Mouse (Mus musculus) heart, postnatal 0 days (tissue): Measurements from ENCODE around the gene Tenm2.

ENCODE experiments used
- CTCF ChIP-seq: IDR thresholded peaks from 2 replicates; pipeline ENCODE4 v1.5.1; 2016; ENCODE audit warnings: antibody characterized with exemption, control low read depth, low read depth
- EP300 ChIP-seq: IDR thresholded peaks from 2 replicates; pipeline ENCODE4 v1.6.1; 2016; ENCODE audit warnings: antibody characterized with exemption, low read depth

DNA sequence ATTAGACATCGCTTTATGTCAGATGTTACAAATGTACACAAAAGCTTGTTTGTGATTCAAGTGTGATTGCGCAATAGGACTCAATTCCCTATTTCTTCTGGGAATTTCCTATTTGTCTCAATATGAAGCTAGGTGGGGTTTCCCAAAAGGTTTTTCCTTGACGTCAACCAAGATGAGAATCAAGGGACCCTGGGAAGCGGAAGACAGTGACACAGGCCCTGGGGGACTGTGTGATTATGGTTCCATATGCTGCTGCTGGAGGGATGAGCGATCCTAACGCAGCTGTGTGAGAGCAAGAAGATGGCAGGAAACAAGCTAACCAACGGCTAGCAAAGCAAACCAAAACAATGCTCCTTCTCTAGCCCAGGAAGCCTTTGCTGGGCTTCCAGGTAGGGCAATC lies 820.5 kb downstream of the Tenm2 start:
- TF ChIP-seq CTCF (no peak), EP300 (no peak)
